Mouse (Mus musculus) liver, embryonic 14.5 days (tissue): Measurements from ENCODE around the gene Rasal1.

Source experiments
- CTCF ChIP-seq: IDR thresholded peaks from 2 replicates; pipeline ENCODE4 v1.5.1; 2016; ENCODE audit warnings: antibody characterized with exemption, low read depth, control low read depth
- EP300 ChIP-seq: IDR thresholded peaks from 2 replicates; pipeline ENCODE4 v1.6.1; 2016; ENCODE audit warnings: antibody characterized with exemption, low read depth

DNA sequence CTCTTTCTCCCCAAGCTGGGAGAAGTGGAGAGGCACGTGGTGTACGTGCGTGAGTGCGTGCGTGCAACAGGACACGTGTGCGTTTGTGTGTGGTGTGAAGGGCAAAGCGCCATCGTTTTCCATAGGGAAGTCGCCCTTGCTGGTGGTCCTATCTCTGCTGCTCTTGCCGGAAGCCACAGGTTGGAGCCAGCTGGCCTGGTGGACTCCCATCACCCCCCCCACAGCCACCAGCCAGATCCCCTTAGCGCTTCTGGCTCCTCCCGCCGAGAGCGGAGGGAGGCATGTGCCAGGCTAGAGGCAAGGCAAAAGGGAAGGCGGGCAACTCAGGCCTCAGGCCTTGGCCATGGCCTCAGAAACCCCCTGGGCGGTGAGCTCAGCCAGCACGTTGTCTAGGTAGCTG lies 32.3 kb downstream of the Rasal1 start:
- no peak for TF ChIP-seq CTCF
- TF ChIP-seq EP300, result no peak
